Mouse (Mus musculus): Measurements from ENCODE around the gene Zfp810. TPM values are rescaled to one million over a fixed set of nuclear protein-coding genes. Genes with fewer than 3 reads are reported as not detected.

Zfp810 gene
- polyA plus RNA-seq, 1 experiment from 2014 or later = 36.1 TPM

DNA sequence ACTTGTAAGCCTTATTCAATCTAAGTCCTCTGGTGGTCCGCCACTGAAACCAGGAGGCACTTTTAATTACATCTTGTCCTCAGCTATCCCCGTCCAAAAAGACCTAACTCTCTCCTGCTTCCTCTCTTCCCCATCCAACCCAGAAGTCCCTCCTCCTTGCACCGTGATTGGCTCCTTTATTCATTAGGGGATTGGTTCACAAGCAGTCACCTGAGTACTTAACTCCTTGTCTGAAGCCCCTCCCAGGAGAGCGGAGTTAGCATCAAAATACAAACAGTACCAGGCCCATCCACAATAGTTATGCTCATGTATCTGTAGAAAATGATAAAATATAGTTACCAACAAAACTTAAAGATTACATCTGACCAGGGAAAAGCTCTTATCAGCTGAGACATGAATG, 67.4 kb downstream of the Zfp810 start:
- H3K4me2 ChIP-seq (ENCODE audit: low read length) = no peak overlapping the region

GRCm38 (mm10) chr9:22230556-22230955, 76.9 kb downstream of the Zfp810 start:
- Histone ChIP-seq H3K27me3 (replicated peaks; ENCODE audit: control insufficient read depth, insufficient read depth, low read length) (no peaks in the 10 kb centered on the region), H3K36me3 (ENCODE audit: control insufficient read depth, insufficient read depth) (no peaks in the 10 kb centered on the region), H3K27ac (ENCODE audit: low read length) (no peak overlapping the region), H3K9me3 (ENCODE audit: control insufficient read depth, low read length) (no peaks in the 10 kb centered on the region), H3K9ac (replicated peaks; ENCODE audit: low read depth, low read length) (no peak overlapping the region), H3K4me2 (ENCODE audit: low read length) (no peak overlapping the region), H3K4me1 (replicated peaks; ENCODE audit: control insufficient read depth, insufficient read depth, low read length) (0 out of 2 replicates have a peak, but pooled peaks cover 5% of the 10 kb centered on the region), H3K4me3 (replicated peaks; ENCODE audit: low read length) (no peak overlapping the region)
- ATAC-seq = no peak

More for the DNA sequence above, 67.4 kb downstream of the Zfp810 start:
- H3K4me3 ChIP-seq (replicated peaks; ENCODE audit: low read length) = no peak overlapping the region
- H3K9me3 ChIP-seq (ENCODE audit: control insufficient read depth, low read length) = no peaks in the 10 kb centered on the region
- peaks cover 36% of the 10 kb centered on the region for H3K36me3 ChIP-seq (ENCODE audit: control insufficient read depth, insufficient read depth)
- H3K27me3 ChIP-seq (replicated peaks; ENCODE audit: control insufficient read depth, insufficient read depth, low read length) = no peaks in the 10 kb centered on the region
- no peaks in the 10 kb centered on the region for H3K4me1 ChIP-seq (replicated peaks; ENCODE audit: control insufficient read depth, insufficient read depth, low read length)
- WGBS = 94% methylated on average over 4 of the region's 4 CpGs
- ATAC-seq = no peak
- no peak overlapping the region for H3K27ac ChIP-seq (ENCODE audit: low read length)
- no peak overlapping the region for H3K9ac ChIP-seq (replicated peaks; ENCODE audit: low read depth, low read length)

GRCm38 (mm10) chr9:22230061-22230460, 77.4 kb downstream of the Zfp810 start:
- WGBS = 91% methylated on average over 3 of the region's 3 CpGs
- no peak for ATAC-seq
- Histone ChIP-seq H3K27ac (ENCODE audit: low read length) (no peak overlapping the region), H3K9ac (replicated peaks; ENCODE audit: low read depth, low read length) (no peak overlapping the region), H3K4me2 (ENCODE audit: low read length) (no peak overlapping the region), H3K4me1 (replicated peaks; ENCODE audit: control insufficient read depth, insufficient read depth, low read length) (0 out of 2 replicates have a peak, but pooled peaks cover 5% of the 10 kb centered on the region), H3K36me3 (ENCODE audit: control insufficient read depth, insufficient read depth) (no peaks in the 10 kb centered on the region), H3K4me3 (replicated peaks; ENCODE audit: low read length) (no peak overlapping the region), H3K9me3 (ENCODE audit: control insufficient read depth, low read length) (no peaks in the 10 kb centered on the region), H3K27me3 (replicated peaks; ENCODE audit: control insufficient read depth, insufficient read depth, low read length) (no peaks in the 10 kb centered on the region)

- Histone ChIP-seq H3K4me1 (replicated peaks; ENCODE audit: control insufficient read depth, insufficient read depth, low read length) (0 out of 2 replicates have a peak, but pooled peaks cover 5% of the 10 kb centered on the region), H3K27ac (ENCODE audit: low read length) (no peak overlapping the region), H3K9me3 (ENCODE audit: control insufficient read depth, low read length) (no peaks in the 10 kb centered on the region), H3K4me2 (ENCODE audit: low read length) (no peak overlapping the region), H3K9ac (replicated peaks; ENCODE audit: low read depth, low read length) (no peak overlapping the region), H3K4me3 (replicated peaks; ENCODE audit: low read length) (no peak overlapping the region), H3K27me3 (replicated peaks; ENCODE audit: control insufficient read depth, insufficient read depth, low read length) (no peaks in the 10 kb centered on the region), H3K36me3 (ENCODE audit: control insufficient read depth, insufficient read depth) (no peaks in the 10 kb centered on the region)
- no peak for ATAC-seq
- 93% methylated on average over 7 of the region's 7 CpGs for WGBS
Measured at GRCm38 (mm10) chr9:22229386-22230026, 77.9 kb downstream of the Zfp810 start.

DNA sequence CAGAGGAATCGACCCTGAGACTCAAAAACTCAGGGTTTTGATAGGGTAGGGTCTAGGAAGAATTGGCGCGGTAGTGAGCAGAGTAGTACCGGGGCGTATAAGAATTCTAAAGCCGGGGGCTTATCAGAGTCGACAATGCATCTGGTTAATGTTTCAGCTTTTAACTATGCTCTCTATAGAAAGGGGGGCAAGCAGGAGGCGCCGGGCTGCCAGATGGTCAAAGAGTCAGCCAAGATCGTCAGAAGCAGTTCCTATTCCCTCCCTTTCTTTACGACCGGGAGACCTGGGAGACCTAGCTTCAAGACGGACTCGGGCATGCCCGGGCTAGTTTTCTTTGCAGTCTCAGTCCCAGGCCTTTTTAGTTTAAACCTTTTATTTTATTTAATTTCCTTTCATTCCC, 80.6 kb downstream of the Zfp810 start:
- WGBS = 90% methylated on average over 15 of the region's 15 CpGs

More for the DNA sequence above, 80.6 kb downstream of the Zfp810 start:
- Histone ChIP-seq H3K36me3 (ENCODE audit: control insufficient read depth, insufficient read depth) (no peaks in the 10 kb centered on the region), H3K4me2 (ENCODE audit: low read length) (no peak overlapping the region), H3K27me3 (replicated peaks; ENCODE audit: control insufficient read depth, insufficient read depth, low read length) (no peaks in the 10 kb centered on the region), H3K4me3 (replicated peaks; ENCODE audit: low read length) (no peak overlapping the region), H3K4me1 (replicated peaks; ENCODE audit: control insufficient read depth, insufficient read depth, low read length) (0 out of 2 replicates have a peak, but pooled peaks cover 5% of the 10 kb centered on the region), H3K9me3 (ENCODE audit: control insufficient read depth, low read length) (no peaks in the 10 kb centered on the region), H3K27ac (ENCODE audit: low read length) (no peak overlapping the region), H3K9ac (replicated peaks; ENCODE audit: low read depth, low read length) (no peak overlapping the region)
- ATAC-seq = no peak

Other genes with a start within 250 kb of the Zfp810 start
- gene Gm49318, start 236.4 kb downstream of the Zfp810 start, polyA plus RNA-seq (2015; fragmentation: Nextera tagmentation; extraction: Ambion mirVana) = not detected in 2 replicates
- 20.7 and 22.4 TPM in 2 replicates for gene Zfp653, start 236.3 kb downstream of the Zfp810 start, polyA plus RNA-seq (2015; fragmentation: Nextera tagmentation; extraction: Ambion mirVana)
- 62.5 and 67.4 TPM in 2 replicates for gene Ecsit, start 222.2 kb downstream of the Zfp810 start, polyA plus RNA-seq (2015; fragmentation: Nextera tagmentation; extraction: Ambion mirVana)
- 0.60 and 0.78 TPM in 2 replicates for gene Cnn1, start 208.4 kb downstream of the Zfp810 start, polyA plus RNA-seq (2015; fragmentation: Nextera tagmentation; extraction: Ambion mirVana)
- 147 and 168 TPM in 2 replicates for gene Elof1, start 190.5 kb downstream of the Zfp810 start, polyA plus RNA-seq (2015; fragmentation: Nextera tagmentation; extraction: Ambion mirVana)
- 0.42 TPM in 1 of 2 replicates, not detected in the other for gene Acp5, start 171.9 kb downstream of the Zfp810 start, polyA plus RNA-seq (2015; fragmentation: Nextera tagmentation; extraction: Ambion mirVana)
- 72.5 and 78.8 TPM in 2 replicates for gene Pigyl, start 150.8 kb downstream of the Zfp810 start, polyA plus RNA-seq (2015; fragmentation: Nextera tagmentation; extraction: Ambion mirVana)
- gene Zfp872, start 119.6 kb downstream of the Zfp810 start, polyA plus RNA-seq (2015; fragmentation: Nextera tagmentation; extraction: Ambion mirVana) = 0.29 and 0.37 TPM in 2 replicates
- gene Zfp809, start 81.9 kb downstream of the Zfp810 start, polyA plus RNA-seq (2015; fragmentation: Nextera tagmentation; extraction: Ambion mirVana) = 10.1 and 10.9 TPM in 2 replicates
- gene Zfp599, start 47.8 kb downstream of the Zfp810 start, polyA plus RNA-seq (2015; fragmentation: Nextera tagmentation; extraction: Ambion mirVana) = 12.6 and 12.9 TPM in 2 replicates
- gene Anln, start 81.5 kb upstream of the Zfp810 start, polyA plus RNA-seq (2015; fragmentation: Nextera tagmentation; extraction: Ambion mirVana) = 10.6 and 14.3 TPM in 2 replicates
- gene 9530077C05Rik, start 103.9 kb upstream of the Zfp810 start, polyA plus RNA-seq (2015; fragmentation: Nextera tagmentation; extraction: Ambion mirVana) = 11.3 and 12.5 TPM in 2 replicates
- gene Gm17545, start 146.6 kb upstream of the Zfp810 start, polyA plus RNA-seq (2015; fragmentation: Nextera tagmentation; extraction: Ambion mirVana) = not detected in 2 replicates
- 63.1 and 66.0 TPM in 2 replicates for gene Rp9, start 162.1 kb upstream of the Zfp810 start, polyA plus RNA-seq (2015; fragmentation: Nextera tagmentation; extraction: Ambion mirVana)
- gene Bbs9, start 168.1 kb upstream of the Zfp810 start, polyA plus RNA-seq (2015; fragmentation: Nextera tagmentation; extraction: Ambion mirVana) = 17.8 and 20.2 TPM in 2 replicates